Comparison of ENCODE assay signal across 23 mouse cellular contexts in genomic region chr14:121291881-121292280, GRCm38 (mm10).
A peak's percentile ranks its signal among the peaks of the same experiment; 100 is the strongest.
DNase-seq lines count a peak whose midpoint lies in the region; ATAC-seq lines count a peak whose summit lies in the region.
"Had no signal": no experiment of that assay in that cellular context is flagged by ENCODE, and none has a peak within 500 bp of the region (broad histone marks: within the 10 kb centered on the region; RNA-seq: fewer than 3 reads in every experiment).

No protein-coding gene starts in this region.

- H3K4me1 ChIP-seq in hindbrain, embryonic 16.5 days (ENCODE audit: control insufficient read depth, insufficient read depth, low read depth, low read length), result no peaks in the 10 kb centered on the region
- no peaks in the 10 kb centered on the region for H3K4me1 ChIP-seq in hindbrain, embryonic 11.5 days (replicated peaks; ENCODE audit: control insufficient read depth, insufficient read depth, low read length)
- H3K4me1 ChIP-seq: embryonic facial prominence, embryonic 13.5 days; embryonic facial prominence, embryonic 15.5 days; forebrain, embryonic 13.5 days; forebrain, embryonic 15.5 days had no signal

- H3K4me3 ChIP-seq in hindbrain, embryonic 16.5 days (ENCODE audit: low read length), result no peak overlapping the region
- H3K4me3 ChIP-seq in hindbrain, embryonic 11.5 days (ENCODE audit: low read depth, low read length), result no peak overlapping the region
- H3K4me3 ChIP-seq: embryonic facial prominence, embryonic 13.5 days; embryonic facial prominence, embryonic 15.5 days; erythroblast, embryonic 14.5 days; forebrain, embryonic 13.5 days; forebrain, embryonic 15.5 days had no signal

- no peak overlapping the region for H3K9ac ChIP-seq in hindbrain, embryonic 16.5 days (ENCODE audit: low read depth, low read length)
- H3K9ac ChIP-seq in hindbrain, embryonic 11.5 days (ENCODE audit: low read depth, low read length), result no peak overlapping the region
- H3K9ac ChIP-seq: embryonic facial prominence, embryonic 13.5 days; embryonic facial prominence, embryonic 15.5 days; forebrain, embryonic 13.5 days; forebrain, embryonic 15.5 days; forebrain, postnatal 0 days had no signal

- H3K4me2 ChIP-seq in hindbrain, embryonic 16.5 days (ENCODE audit: low read length), result no peak overlapping the region
- H3K4me2 ChIP-seq in hindbrain, embryonic 11.5 days (replicated peaks; ENCODE audit: low read depth, low read length), result no peak overlapping the region
- H3K4me2 ChIP-seq: embryonic facial prominence, embryonic 13.5 days; embryonic facial prominence, embryonic 15.5 days; forebrain, embryonic 13.5 days; forebrain, embryonic 15.5 days had no signal

- peak; percentile 29; the same call in 1 of the 2 replicates for ATAC-seq in hindbrain, embryonic 16.5 days
- ATAC-seq in hindbrain, embryonic 11.5 days (ENCODE audit: low FRiP score), result no peak
- ATAC-seq in erythroid progenitor cell, adult 5-6 weeks (replicated peaks; ENCODE audit: low FRiP score, poor library complexity, severe bottlenecking), result 0 out of 2 replicates have a peak, but pooled peaks have one; percentile 25
- ATAC-seq: forebrain, embryonic 13.5 days; forebrain, embryonic 15.5 days; forebrain, postnatal 0 days had no signal

- H3K27ac ChIP-seq in hindbrain, embryonic 16.5 days (ENCODE audit: low read depth, low read length), result no peak overlapping the region
- H3K27ac ChIP-seq in hindbrain, embryonic 11.5 days (ENCODE audit: low read depth, low read length), result no peak overlapping the region
- H3K27ac ChIP-seq: embryonic facial prominence, embryonic 13.5 days; embryonic facial prominence, embryonic 15.5 days; forebrain, embryonic 13.5 days; forebrain, embryonic 15.5 days had no signal

- H3K36me3 ChIP-seq in hindbrain, embryonic 16.5 days (ENCODE audit: control insufficient read depth, insufficient read depth, low read length), result peaks cover 6% of the 10 kb centered on the region; the same call in 1 of the 2 replicates
- H3K36me3 ChIP-seq in hindbrain, embryonic 11.5 days (ENCODE audit: control insufficient read depth, insufficient read depth, low read length), result no peaks in the 10 kb centered on the region

- intact Hi-C loops in left cerebral cortex, postnatal 4 days (cut with DNase I), result no loop called here
- intact Hi-C loops in left cerebral cortex, postnatal 36 days (cut with DNase I), result no loop called here

- WGBS in hindbrain, embryonic 16.5 days, result 80% methylated on average over 8 of the region's 8 CpGs
- 88% methylated on average over 8 of the region's 8 CpGs for WGBS in hindbrain, embryonic 11.5 days

- no peak for DNase-seq in hindbrain, embryonic 11.5 days (ENCODE audit: low spot score)
- DNase-seq in left cerebral cortex, postnatal 4 days, result peak; percentile 27
- no peak for DNase-seq in left cerebral cortex, postnatal 36 days (ENCODE audit: low spot score in 2 of 2)
- no peak for DNase-seq in MN1 (ENCODE audit: low spot score)
- DNase-seq in right cerebral cortex, postnatal 36 days (ENCODE audit: low spot score in 2 of 2), result no peak
- DNase-seq: adrenal gland, adult 2 months; adrenal gland, postnatal 10 days; adrenal gland, postnatal 25 days; cerebellum, adult 11 months; cerebellum, adult 18-20 months; cerebellum, adult 8-10 months; cerebellum, adult 9-11 months; cerebellum, postnatal 14 days; cerebellum, postnatal 36 days; embryo, embryonic 11 days; forebrain, postnatal 0 days had no signal

- no peaks in the 10 kb centered on the region for H3K27me3 ChIP-seq in hindbrain, embryonic 16.5 days (replicated peaks; ENCODE audit: control insufficient read depth, insufficient read depth, low read length)
- H3K27me3 ChIP-seq in hindbrain, embryonic 11.5 days (ENCODE audit: control insufficient read depth, insufficient read depth, low read length), result no peaks in the 10 kb centered on the region
- H3K27me3 ChIP-seq: embryonic facial prominence, embryonic 13.5 days; embryonic facial prominence, embryonic 15.5 days; forebrain, embryonic 13.5 days; forebrain, embryonic 15.5 days had no signal

- H3K9me3 ChIP-seq in hindbrain, embryonic 16.5 days (ENCODE audit: control insufficient read depth, low read length), result no peaks in the 10 kb centered on the region
- H3K9me3 ChIP-seq in hindbrain, embryonic 11.5 days (ENCODE audit: control insufficient read depth, low read length), result no peaks in the 10 kb centered on the region
- H3K9me3 ChIP-seq: embryonic facial prominence, embryonic 13.5 days; embryonic facial prominence, embryonic 15.5 days; forebrain, embryonic 13.5 days; forebrain, embryonic 15.5 days had no signal
